Mouse (Mus musculus): ENCODE measurements around the gene Slc9a1. TPM values are rescaled to one million over a fixed set of nuclear protein-coding genes. Genes with fewer than 3 reads are reported as not detected.
A peak's percentile ranks its signal among the peaks of the same experiment; 100 is the strongest.

Slc9a1 gene
- polyA plus RNA-seq, 1 experiment from 2014 or later, result 7.3 TPM

GRCm38 (mm10) chr4:133442194-133442593 is 72.7 kb downstream of the Slc9a1 start:
- WGBS, result 54% methylated on average over 3 of the region's 3 CpGs
- H3K4me1 ChIP-seq (replicated peaks), result peaks cover 50% of the 10 kb centered on the region
- H3K27ac ChIP-seq, result peak overlapping the region; percentile 85; the same call in 1 of the 2 replicates

GRCm38 (mm10) chr4:133443085-133443484 is 73.6 kb downstream of the Slc9a1 start:
- Histone ChIP-seq H3K27ac (peak overlapping the region; percentile 85), H3K4me2 (no peak overlapping the region), H3K9me3 (no peaks in the 10 kb centered on the region), H3K36me3 (no peaks in the 10 kb centered on the region), H3K4me1 (replicated peaks) (peaks cover 57% of the 10 kb centered on the region), H3K27me3 (no peaks in the 10 kb centered on the region), H3K4me3 (replicated peaks) (no peak overlapping the region), H3K9ac (replicated peaks) (peak overlapping the region; percentile 12; the same call in 1 of the 2 replicates)
- ATAC-seq (ENCODE audit: insufficient number of reproducible peaks, insufficient read depth, low FRiP score, low TSS enrichment, low read depth), result no peak
- 75% methylated on average over 5 of the region's 5 CpGs for WGBS

More at GRCm38 (mm10) chr4:133442194-133442593, 72.7 kb downstream of the Slc9a1 start:
- no peaks in the 10 kb centered on the region for H3K36me3 ChIP-seq
- no peak overlapping the region for H3K9ac ChIP-seq (replicated peaks)
- H3K4me3 ChIP-seq (replicated peaks), result no peak overlapping the region
- no peaks in the 10 kb centered on the region for H3K9me3 ChIP-seq
- H3K27me3 ChIP-seq, result no peaks in the 10 kb centered on the region
- no peak for ATAC-seq (ENCODE audit: insufficient number of reproducible peaks, insufficient read depth, low FRiP score, low TSS enrichment, low read depth)
- no peak overlapping the region for H3K4me2 ChIP-seq

GRCm38 (mm10) chr4:133445727-133446126 is 76.2 kb downstream of the Slc9a1 start:
- Histone ChIP-seq H3K27me3 (no peaks in the 10 kb centered on the region), H3K4me2 (no peak overlapping the region), H3K9ac (replicated peaks) (no peak overlapping the region), H3K4me3 (replicated peaks) (no peak overlapping the region), H3K27ac (no peak overlapping the region), H3K9me3 (no peaks in the 10 kb centered on the region), H3K4me1 (replicated peaks) (peaks cover 46% of the 10 kb centered on the region), H3K36me3 (no peaks in the 10 kb centered on the region)
- no peak for ATAC-seq (ENCODE audit: insufficient number of reproducible peaks, insufficient read depth, low FRiP score, low TSS enrichment, low read depth)
- WGBS, result 88% methylated on average over 5 of the region's 5 CpGs

- Histone ChIP-seq H3K9ac (replicated peaks) (no peak overlapping the region), H3K4me2 (no peak overlapping the region), H3K36me3 (no peaks in the 10 kb centered on the region), H3K27me3 (no peaks in the 10 kb centered on the region), H3K9me3 (no peaks in the 10 kb centered on the region), H3K4me1 (replicated peaks) (peaks cover 33% of the 10 kb centered on the region), H3K27ac (no peak overlapping the region), H3K4me3 (replicated peaks) (no peak overlapping the region)
- ATAC-seq (ENCODE audit: insufficient number of reproducible peaks, insufficient read depth, low FRiP score, low TSS enrichment, low read depth), result no peak
- WGBS, result 41% methylated on average over 5 of the region's 5 CpGs
Observed at GRCm38 (mm10) chr4:133447366-133447765, 77.9 kb downstream of the Slc9a1 start.

- WGBS, result 81% methylated on average over 11 of the region's 11 CpGs
- no peak for ATAC-seq (ENCODE audit: insufficient number of reproducible peaks, insufficient read depth, low FRiP score, low TSS enrichment, low read depth)
Observed at GRCm38 (mm10) chr4:133447967-133448366, 78.5 kb downstream of the Slc9a1 start.

GRCm38 (mm10) chr4:133448708-133449388 is 79.3 kb downstream of the Slc9a1 start:
- WGBS, result 46% methylated on average over 8 of the region's 8 CpGs
- ATAC-seq (ENCODE audit: insufficient number of reproducible peaks, insufficient read depth, low FRiP score, low TSS enrichment, low read depth), result 0 out of 2 replicates have a peak, but pooled peaks have one; percentile 24

More at GRCm38 (mm10) chr4:133447967-133448366, 78.5 kb downstream of the Slc9a1 start:
- Histone ChIP-seq H3K9me3 (no peaks in the 10 kb centered on the region), H3K9ac (replicated peaks) (no peak overlapping the region), H3K27ac (no peak overlapping the region), H3K27me3 (no peaks in the 10 kb centered on the region), H3K36me3 (no peaks in the 10 kb centered on the region), H3K4me1 (replicated peaks) (peaks cover 28% of the 10 kb centered on the region), H3K4me3 (replicated peaks) (no peak overlapping the region), H3K4me2 (no peak overlapping the region)

GRCm38 (mm10) chr4:133449726-133450125 is 80.2 kb downstream of the Slc9a1 start:
- Histone ChIP-seq H3K9ac (replicated peaks) (no peak overlapping the region), H3K9me3 (no peaks in the 10 kb centered on the region), H3K27me3 (no peaks in the 10 kb centered on the region), H3K36me3 (no peaks in the 10 kb centered on the region), H3K4me3 (replicated peaks) (no peak overlapping the region), H3K27ac (no peak overlapping the region), H3K4me2 (peak overlapping the region; percentile 15; the same call in 1 of the 2 replicates), H3K4me1 (replicated peaks) (peaks cover 24% of the 10 kb centered on the region)
- WGBS, result 19% methylated on average over 13 of the region's 13 CpGs
- no peak for ATAC-seq (ENCODE audit: insufficient number of reproducible peaks, insufficient read depth, low FRiP score, low TSS enrichment, low read depth)

More at GRCm38 (mm10) chr4:133448708-133449388, 79.3 kb downstream of the Slc9a1 start:
- peak overlapping the region; percentile 17; the same call in 1 of the 2 replicates for H3K27ac ChIP-seq
- H3K4me2 ChIP-seq, result no peak overlapping the region; the same call in 1 of the 2 replicates
- H3K4me1 ChIP-seq (replicated peaks), result peaks cover 24% of the 10 kb centered on the region
- no peak overlapping the region for H3K4me3 ChIP-seq (replicated peaks)
- H3K27me3 ChIP-seq, result no peaks in the 10 kb centered on the region
- H3K9ac ChIP-seq (replicated peaks), result no peak overlapping the region
- no peaks in the 10 kb centered on the region for H3K9me3 ChIP-seq
- no peaks in the 10 kb centered on the region for H3K36me3 ChIP-seq

- H3K4me3 ChIP-seq (replicated peaks), result no peak overlapping the region
- H3K4me1 ChIP-seq (replicated peaks), result peaks cover 24% of the 10 kb centered on the region
- no peaks in the 10 kb centered on the region for H3K36me3 ChIP-seq
- no peak for ATAC-seq (ENCODE audit: insufficient number of reproducible peaks, insufficient read depth, low FRiP score, low TSS enrichment, low read depth)
- 11% methylated on average over 10 of the region's 10 CpGs for WGBS
- no peak overlapping the region for H3K27ac ChIP-seq
- H3K9me3 ChIP-seq, result no peaks in the 10 kb centered on the region
- H3K4me2 ChIP-seq, result no peak overlapping the region
- H3K27me3 ChIP-seq, result no peaks in the 10 kb centered on the region
- no peak overlapping the region for H3K9ac ChIP-seq (replicated peaks)
Observed at GRCm38 (mm10) chr4:133451536-133451935, 82.0 kb downstream of the Slc9a1 start.

GRCm38 (mm10) chr4:133452433-133452832 is 82.9 kb downstream of the Slc9a1 start:
- ATAC-seq (ENCODE audit: insufficient number of reproducible peaks, insufficient read depth, low FRiP score, low TSS enrichment, low read depth), result no peak
- no peaks in the 10 kb centered on the region for H3K36me3 ChIP-seq
- H3K4me1 ChIP-seq (replicated peaks), result peaks cover 20% of the 10 kb centered on the region
- no peak overlapping the region for H3K4me2 ChIP-seq
- H3K9ac ChIP-seq (replicated peaks), result no peak overlapping the region
- no peak overlapping the region for H3K27ac ChIP-seq
- no peaks in the 10 kb centered on the region for H3K27me3 ChIP-seq
- 64% methylated on average over 7 of the region's 7 CpGs for WGBS
- H3K9me3 ChIP-seq, result no peaks in the 10 kb centered on the region
- no peak overlapping the region for H3K4me3 ChIP-seq (replicated peaks)

- ATAC-seq (ENCODE audit: insufficient number of reproducible peaks, insufficient read depth, low FRiP score, low TSS enrichment, low read depth), result no peak
- Histone ChIP-seq H3K4me1 (replicated peaks) (peaks cover 6% of the 10 kb centered on the region), H3K27ac (no peak overlapping the region), H3K27me3 (no peaks in the 10 kb centered on the region), H3K4me3 (replicated peaks) (no peak overlapping the region), H3K36me3 (no peaks in the 10 kb centered on the region), H3K9me3 (no peaks in the 10 kb centered on the region), H3K4me2 (no peak overlapping the region), H3K9ac (replicated peaks) (no peak overlapping the region)
- WGBS, result 65% methylated on average over 3 of the region's 3 CpGs
Observed at GRCm38 (mm10) chr4:133458044-133458443, 88.5 kb downstream of the Slc9a1 start.

- no peak for ATAC-seq (ENCODE audit: insufficient number of reproducible peaks, insufficient read depth, low FRiP score, low TSS enrichment, low read depth)
- no peak overlapping the region for H3K9ac ChIP-seq (replicated peaks)
- H3K4me2 ChIP-seq, result no peak overlapping the region
- no peaks in the 10 kb centered on the region for H3K27me3 ChIP-seq
- peaks cover 7% of the 10 kb centered on the region for H3K4me1 ChIP-seq (replicated peaks)
- H3K9me3 ChIP-seq, result no peaks in the 10 kb centered on the region
- no peaks in the 10 kb centered on the region for H3K36me3 ChIP-seq
- 68% methylated on average over 1 of the region's 1 CpGs for WGBS
- H3K27ac ChIP-seq, result no peak overlapping the region
- H3K4me3 ChIP-seq (replicated peaks), result no peak overlapping the region
Observed at GRCm38 (mm10) chr4:133460006-133460405, 90.5 kb downstream of the Slc9a1 start.
